Mouse (Mus musculus): ENCODE measurements at regions not wholly inside any gene's neighbourhood (a gene's known extent, or its start where the extent isn't known, plus 50 kb on each side); places are given as distances from the start of the nearest gene placed in this dataset.
A peak's percentile ranks its signal among the peaks of the same experiment; 100 is the strongest.

- DNase-seq (ENCODE audit: low read depth, low spot score), result no peak
Observed at GRCm38 (mm10) chr15:9898211-9898610, 149.5 kb upstream of the Spef2 start.

GRCm38 (mm10) chr15:9893146-9893545, 144.5 kb upstream of the Spef2 start:
- DNase-seq (ENCODE audit: low read depth, low spot score), result no peak

- DNase-seq (ENCODE audit: low read depth, low spot score), result no peak
Observed at GRCm38 (mm10) chr15:9892208-9892607, 143.5 kb upstream of the Spef2 start.

- no peak for DNase-seq (ENCODE audit: low read depth, low spot score)
Observed at GRCm38 (mm10) chr15:9891446-9891845, 142.8 kb upstream of the Spef2 start.

GRCm38 (mm10) chr15:9875776-9876175, 127.1 kb upstream of the Spef2 start:
- no peak for DNase-seq (ENCODE audit: low read depth, low spot score)

GRCm38 (mm10) chr15:9870126-9870525, 121.5 kb upstream of the Spef2 start:
- DNase-seq (ENCODE audit: low read depth, low spot score), result no peak

GRCm38 (mm10) chr15:9864778-9865177, 116.1 kb upstream of the Spef2 start:
- no peak for DNase-seq (ENCODE audit: low read depth, low spot score)

GRCm38 (mm10) chr15:9861825-9862224, 113.2 kb upstream of the Spef2 start:
- DNase-seq (ENCODE audit: low read depth, low spot score), result no peak

- no peak for DNase-seq (ENCODE audit: low read depth, low spot score)
Observed at GRCm38 (mm10) chr15:9839681-9840080, 91.0 kb upstream of the Spef2 start.

- DNase-seq (ENCODE audit: low read depth, low spot score), result no peak
Observed at GRCm38 (mm10) chr15:9835096-9835495, 86.4 kb upstream of the Spef2 start.

- DNase-seq (ENCODE audit: low read depth, low spot score), result peak; percentile 74
Observed at GRCm38 (mm10) chr15:9804469-9804868, 55.8 kb upstream of the Spef2 start.
